Mouse (Mus musculus) heart, embryonic 14.5 days (tissue): ENCODE results near the gene Ublcp1. TPM values are rescaled to one million over a fixed set of nuclear protein-coding genes. Genes with fewer than 3 reads are reported as not detected.

Experiments used
- ATAC-seq: fragments of 200-750 bp; cut with Nextera tagmentation; 2 replicates; pipeline ENCODE4 v1.8.0; 2017; ENCODE audit warnings: low read depth, moderate TSS enrichment; ENCODE audit not compliant: insufficient number of reproducible peaks, insufficient read depth, low FRiP score
- H3K27ac ChIP-seq, 2 experiments: fragments of 200-500 bp in 1 of 2; fragments of 300-500 bp in 1 of 2; sonication (generic) in 1 of 2; replicated peaks in 1 of 2; 2 replicates each; pipeline ENCODE4 v1.5.1; 2012 to 2014; ENCODE audit warnings: low read depth in 2 of 2, low read length in 2 of 2, control low read depth in 1 of 2, mild to moderate bottlenecking in 1 of 2, mixed read lengths in 1 of 2; ENCODE audit not compliant: control insufficient read depth in 1 of 2, insufficient read depth in 1 of 2
- H3K27me3 ChIP-seq: fragments of 300-500 bp; sonication (generic); 2 replicates; pipeline ENCODE4 v1.6.1; 2014; ENCODE audit warnings: mild to moderate bottlenecking, low read length, control low read depth; ENCODE audit not compliant: control insufficient read depth, insufficient read depth
- H3K36me3 ChIP-seq: fragments of 300-500 bp; sonication (generic); 2 replicates; pipeline ENCODE4 v1.6.1; 2014; ENCODE audit warnings: mild to moderate bottlenecking, control low read depth, low read length, mixed read lengths; ENCODE audit not compliant: control insufficient read depth, insufficient read depth
- H3K4me1 ChIP-seq, 2 experiments: fragments of 200-500 bp in 1 of 2; fragments of 300-500 bp in 1 of 2; sonication (generic) in 1 of 2; 2 replicates each; pipeline ENCODE4 v1.6.1; 2012 to 2014; ENCODE audit warnings: low read length in 2 of 2, control low read depth in 1 of 2, mixed read lengths in 1 of 2; ENCODE audit not compliant: control insufficient read depth in 2 of 2, insufficient read depth in 2 of 2
- H3K4me2 ChIP-seq: fragments of 300-500 bp; sonication (generic); 2 replicates; pipeline ENCODE4 v1.6.1; 2014; ENCODE audit warnings: mild to moderate bottlenecking, low read length
- H3K4me3 ChIP-seq, 2 experiments: fragments of 200-500 bp in 1 of 2; fragments of 300-500 bp in 1 of 2; sonication (generic) in 1 of 2; 2 replicates each; pipeline ENCODE4 v1.5.1; 2012 to 2014; ENCODE audit warnings: low read length in 2 of 2, mild to moderate bottlenecking in 2 of 2, control low read depth in 1 of 2, low read depth in 1 of 2, moderate library complexity in 1 of 2; ENCODE audit not compliant: control insufficient read depth in 1 of 2, insufficient read depth in 1 of 2
- H3K9ac ChIP-seq: fragments of 300-500 bp; sonication (generic); 2 replicates; pipeline ENCODE4 v1.6.1; 2014; ENCODE audit warnings: mild to moderate bottlenecking, low read length
- H3K9me3 ChIP-seq: fragments of 300-500 bp; sonication (generic); 2 replicates; pipeline ENCODE4 v1.6.1; 2016; ENCODE audit warnings: low read length, control low read depth; ENCODE audit not compliant: control insufficient read depth
- WGBS: fragments of 180-500 bp; shearing (Covaris S2); extraction: QIAGEN DNeasy Blood & Tissue Kit; methylation state at CpG from one replicate; pipeline ENCODE4 v1.1.7; 2014; 5-methylcytosine and 5-hydroxymethylcytosine counted together
- polyA plus RNA-seq: library from polyadenylated mRNA; unstranded; fragments of >200 nt; fragmentation: Nextera tagmentation; extraction: Ambion mirVana; gene quantifications from 2 replicates; pipeline ENCODE4 v1.2.1, GENCODE M21; 2014

Ublcp1 gene
- polyA plus RNA-seq, result 40.7 and 45.7 TPM in 2 replicates

GRCm38 (mm10) chr11:44470432-44471336 is at the start of gene Ublcp1:
Gene Ublcp1 (minus strand): TSS chr11:44470498.
- ATAC-seq, result peak; percentile 86
- H3K9me3 ChIP-seq, result no peaks in the 10 kb centered on the region
- H3K9ac ChIP-seq, result peak within 1 kb of the TSS; percentile 93
- H3K27ac ChIP-seq, result peak within 1 kb of the TSS; percentile 94 to 97
- peak within 1 kb of the TSS; percentile 85 to 92 for H3K4me3 ChIP-seq
- H3K36me3 ChIP-seq, result peaks cover 7% of the 10 kb centered on the region
- under 1% methylated on average over 54 of the region's 54 CpGs for WGBS
- H3K4me2 ChIP-seq, result peak within 1 kb of the TSS; percentile 92
- no peaks in the 10 kb centered on the region for H3K27me3 ChIP-seq
- peaks cover 3 to 12% of the 10 kb centered on the region in 2 experiments; a peak in 3 of 4 replicates for H3K4me1 ChIP-seq

DNA sequence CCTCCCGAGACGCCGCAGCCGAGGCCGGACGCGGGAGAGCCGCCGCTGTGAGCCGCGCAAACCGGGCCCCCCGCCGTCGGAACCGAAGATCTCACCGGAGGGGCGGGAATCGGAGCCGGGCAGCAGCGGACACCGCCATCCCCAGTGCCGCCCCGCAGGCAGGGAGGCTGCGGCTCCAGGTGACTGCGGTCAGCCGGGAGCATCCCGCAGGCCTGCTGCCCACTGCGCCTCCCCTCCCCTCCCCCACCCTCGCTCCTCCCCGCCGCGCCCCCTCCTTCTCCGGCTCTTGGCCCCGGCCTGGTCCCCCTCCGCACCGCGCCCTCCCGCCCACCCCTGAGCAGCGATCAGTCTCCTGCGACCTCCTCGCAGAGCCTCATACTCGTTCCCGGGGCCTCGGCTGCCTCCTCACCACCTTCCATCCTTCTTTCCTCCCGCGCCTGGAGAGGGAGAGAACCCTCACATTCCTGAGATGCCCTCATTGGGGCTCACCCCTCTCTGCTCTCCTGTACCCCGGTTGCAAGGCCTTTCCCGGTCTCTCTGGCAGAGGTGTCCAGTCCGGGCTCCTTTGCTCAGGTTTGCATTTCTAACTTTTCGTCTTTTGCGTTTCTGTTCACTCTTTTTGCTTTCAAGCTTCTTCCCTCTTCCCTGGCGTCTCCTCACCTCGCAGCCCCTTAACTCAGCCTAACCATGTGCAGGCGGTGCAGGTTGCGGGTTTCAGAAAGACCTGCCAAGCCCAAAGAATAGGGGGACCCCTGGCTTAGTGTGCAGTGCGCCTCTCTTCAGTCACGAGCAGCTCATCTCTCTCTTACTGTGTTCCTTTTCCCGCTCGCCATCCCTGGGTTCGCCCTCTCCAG is 49.0 kb upstream of the Ublcp1 start:
- Histone ChIP-seq H3K4me3 (peak overlapping the region; percentile 96 to 100), H3K9ac (peak overlapping the region; percentile 93), H3K9me3 (no peaks in the 10 kb centered on the region), H3K4me2 (peak overlapping the region; percentile 83), H3K4me1 (peaks cover 0 to 12% of the 10 kb centered on the region in 2 experiments; a peak in 1 of 4 replicates), H3K27me3 (no peaks in the 10 kb centered on the region), H3K36me3 (no peaks in the 10 kb centered on the region; the same call in 1 of the 2 replicates), H3K27ac (peak overlapping the region; percentile 90 to 95)
- ATAC-seq, result peak; percentile 57
- WGBS, result 0% methylated on average over 19 of the region's 61 CpGs

DNA sequence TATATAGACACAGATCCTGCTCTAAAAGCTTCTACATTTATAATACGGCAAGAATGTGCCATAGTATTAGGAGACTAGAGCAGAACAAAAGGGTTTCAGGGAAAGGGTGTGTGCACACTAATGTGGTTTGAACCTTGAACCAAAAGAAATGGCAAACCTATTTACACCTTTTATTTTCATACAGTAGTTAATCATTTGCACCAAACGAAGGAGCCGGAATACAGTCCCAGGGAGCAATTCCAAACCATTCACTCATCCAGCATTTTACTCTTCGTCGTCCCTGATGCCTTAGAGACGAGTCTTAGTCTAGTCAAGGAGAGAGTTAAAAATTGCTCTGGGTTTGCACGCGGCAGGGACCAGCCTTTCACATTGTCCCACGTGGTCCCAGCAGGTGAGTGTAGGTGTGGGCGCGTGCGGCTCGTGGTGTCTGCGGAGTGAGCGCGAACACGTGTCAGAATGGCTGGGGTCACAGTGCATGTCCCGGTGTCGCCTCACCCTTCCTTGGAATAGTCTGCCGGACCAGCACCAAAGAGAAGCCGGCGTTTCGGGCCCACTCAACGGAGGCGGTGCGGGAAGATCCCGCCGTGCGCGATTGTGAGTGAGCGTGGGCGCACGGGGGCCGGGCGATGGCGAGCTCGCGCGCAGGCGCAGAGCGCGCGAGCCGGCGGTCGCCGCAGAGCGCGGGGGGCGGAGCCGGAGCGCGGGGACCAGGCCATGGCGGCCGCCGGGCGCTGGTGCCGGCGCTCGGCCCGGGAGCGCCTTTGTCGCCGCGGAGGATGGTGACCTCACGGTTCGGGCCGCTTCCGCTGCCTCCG is 48.2 kb upstream of the Ublcp1 start, which contains the start of gene Rnf145:
TSS of gene Rnf145 (plus strand) at position 684 of the 815 bp plus-strand sequence.
- Histone ChIP-seq H3K27me3 (no peaks in the 10 kb centered on the region), H3K4me1 (peaks cover 0 to 12% of the 10 kb centered on the region in 2 experiments; a peak in 1 of 4 replicates), H3K4me3 (peak within 1 kb of the TSS; percentile 96 to 100), H3K9me3 (no peaks in the 10 kb centered on the region), H3K27ac (peak within 1 kb of the TSS; percentile 90 to 95), H3K9ac (peak within 1 kb of the TSS; percentile 93), H3K36me3 (no peaks in the 10 kb centered on the region), H3K4me2 (peak within 1 kb of the TSS; percentile 83)
- WGBS, result 1% methylated on average over 55 of the region's 70 CpGs
- peak; percentile 82 for ATAC-seq

DNA sequence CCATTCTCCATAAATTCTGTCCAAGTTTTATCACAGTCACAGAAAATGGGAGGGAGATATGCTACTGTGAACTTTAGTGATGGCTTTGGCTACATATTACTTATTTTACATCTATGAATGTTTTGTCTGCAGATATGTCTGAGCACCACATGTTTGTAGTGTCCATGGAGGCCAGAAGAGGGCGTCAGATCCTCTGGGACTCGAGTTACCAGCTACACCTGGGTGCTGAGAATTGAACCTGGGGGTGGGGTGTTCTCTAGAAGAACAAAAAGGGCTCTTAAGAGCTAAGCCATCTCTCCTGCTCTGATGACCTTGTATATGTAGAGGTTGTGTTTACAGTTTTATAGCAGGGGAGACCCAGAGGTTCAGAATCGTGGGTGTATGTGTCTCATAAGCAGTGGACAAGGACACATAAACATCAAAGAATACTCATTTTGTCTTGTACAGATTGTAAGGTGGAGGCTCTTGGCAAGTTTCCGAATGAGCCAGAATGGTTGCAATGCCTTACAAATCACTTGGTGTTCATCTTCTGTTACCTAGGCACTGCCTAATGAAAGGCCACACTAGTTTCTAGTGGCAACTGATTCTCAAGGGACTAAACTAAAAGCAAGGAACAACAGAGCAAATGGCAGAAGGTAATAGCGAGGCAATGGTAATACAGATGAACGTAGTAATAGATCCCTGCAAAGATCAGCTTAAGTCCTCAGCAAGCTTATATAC is 47.4 kb upstream of the Ublcp1 start:
- Histone ChIP-seq H3K4me3 (no peak overlapping the region), H3K9me3 (no peaks in the 10 kb centered on the region), H3K9ac (no peak overlapping the region), H3K4me1 (peaks cover 0 to 12% of the 10 kb centered on the region in 2 experiments; a peak in 1 of 4 replicates), H3K27ac (no peak overlapping the region), H3K27me3 (no peaks in the 10 kb centered on the region), H3K36me3 (no peaks in the 10 kb centered on the region), H3K4me2 (peak overlapping the region; percentile 83)
- ATAC-seq, result no peak
- 58% methylated on average over 6 of the region's 6 CpGs for WGBS

GRCm38 (mm10) chr11:44516362-44516761 is 46.1 kb upstream of the Ublcp1 start:
- no peak for ATAC-seq
- no peak overlapping the region for H3K4me2 ChIP-seq
- no peaks in the 10 kb centered on the region for H3K27me3 ChIP-seq
- no peak overlapping the region for H3K9ac ChIP-seq
- H3K4me3 ChIP-seq, result no peak overlapping the region
- peaks cover 0 to 11% of the 10 kb centered on the region in 2 experiments; a peak in 1 of 4 replicates for H3K4me1 ChIP-seq
- no peak overlapping the region for H3K27ac ChIP-seq
- 35% methylated on average over 1 of the region's 1 CpGs for WGBS
- H3K9me3 ChIP-seq, result no peaks in the 10 kb centered on the region
- H3K36me3 ChIP-seq, result no peaks in the 10 kb centered on the region

DNA sequence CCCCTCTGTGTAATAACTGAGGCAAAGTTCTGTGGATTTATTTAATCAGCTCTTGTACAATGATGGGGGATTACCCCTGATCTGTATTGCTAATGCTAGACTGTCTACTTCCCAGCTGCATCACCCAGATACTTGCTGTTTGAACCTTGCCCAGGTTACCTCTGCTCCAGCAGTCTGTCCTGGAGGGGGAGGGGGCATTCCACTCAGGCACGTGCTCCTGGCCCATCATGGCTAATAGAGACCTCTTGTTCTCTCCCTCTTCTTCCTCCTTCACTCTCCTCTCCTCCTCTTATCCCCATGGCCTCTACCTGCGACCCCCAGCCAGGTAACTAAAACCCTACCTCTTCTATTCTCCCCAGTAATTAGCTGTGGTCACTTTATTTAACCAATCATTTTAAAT is 44.4 kb upstream of the Ublcp1 start:
- H3K9ac ChIP-seq, result no peak overlapping the region
- WGBS, result 59% methylated on average over 2 of the region's 2 CpGs
- H3K9me3 ChIP-seq, result no peaks in the 10 kb centered on the region
- no peaks in the 10 kb centered on the region for H3K27me3 ChIP-seq
- H3K27ac ChIP-seq, result no peak overlapping the region
- no peaks in the 10 kb centered on the region for H3K36me3 ChIP-seq
- H3K4me1 ChIP-seq, result 0 out of 4 replicates have a peak, but pooled peaks cover 0 to 6% of the 10 kb centered on the region in 2 experiments
- ATAC-seq, result no peak
- H3K4me2 ChIP-seq, result no peak overlapping the region
- no peak overlapping the region for H3K4me3 ChIP-seq
